Mouse (Mus musculus) limb, embryonic 11.5 days (tissue): Measurements from ENCODE around the gene March7. TPM values are rescaled to one million over a fixed set of nuclear protein-coding genes. Genes with fewer than 3 reads are reported as not detected.

Experiments used
- polyA plus RNA-seq: library from polyadenylated mRNA; unstranded; fragments of >200 nt; fragmentation: Nextera tagmentation; extraction: Ambion mirVana; gene quantifications from 2 replicates; pipeline ENCODE4 v1.2.1, GENCODE M21; 2014

Gene March7
- polyA plus RNA-seq, 1 experiment from 2014 or later = 80.5 TPM

Other genes with a start within 250 kb of the March7 start
- gene Baz2b, start within 50 bp of the March7 start, polyA plus RNA-seq = 64.2 and 66.0 TPM in 2 replicates
- gene Cd302, start 74.6 kb downstream of the March7 start, polyA plus RNA-seq = 27.9 and 28.8 TPM in 2 replicates
- 6.3 and 6.7 TPM in 2 replicates for gene Ly75, start 173.4 kb downstream of the March7 start, polyA plus RNA-seq